Mouse (Mus musculus) liver, embryonic 18 days (tissue): ENCODE data around the gene Gm8909. TPM values are rescaled to one million over a fixed set of nuclear protein-coding genes. Genes with fewer than 3 reads are reported as not detected.

Experiments
- polyA plus RNA-seq: library from polyadenylated mRNA; depleted of rRNA; stranded (reverse); fragments of >200 nt; gene quantifications from 2 replicates; pipeline ENCODE4 v1.2.3, GENCODE M21; 2012; rRNA removed

Gm8909 gene
- 0.04 TPM in 1 of 2 replicates, not detected in the other for polyA plus RNA-seq

DNA sequence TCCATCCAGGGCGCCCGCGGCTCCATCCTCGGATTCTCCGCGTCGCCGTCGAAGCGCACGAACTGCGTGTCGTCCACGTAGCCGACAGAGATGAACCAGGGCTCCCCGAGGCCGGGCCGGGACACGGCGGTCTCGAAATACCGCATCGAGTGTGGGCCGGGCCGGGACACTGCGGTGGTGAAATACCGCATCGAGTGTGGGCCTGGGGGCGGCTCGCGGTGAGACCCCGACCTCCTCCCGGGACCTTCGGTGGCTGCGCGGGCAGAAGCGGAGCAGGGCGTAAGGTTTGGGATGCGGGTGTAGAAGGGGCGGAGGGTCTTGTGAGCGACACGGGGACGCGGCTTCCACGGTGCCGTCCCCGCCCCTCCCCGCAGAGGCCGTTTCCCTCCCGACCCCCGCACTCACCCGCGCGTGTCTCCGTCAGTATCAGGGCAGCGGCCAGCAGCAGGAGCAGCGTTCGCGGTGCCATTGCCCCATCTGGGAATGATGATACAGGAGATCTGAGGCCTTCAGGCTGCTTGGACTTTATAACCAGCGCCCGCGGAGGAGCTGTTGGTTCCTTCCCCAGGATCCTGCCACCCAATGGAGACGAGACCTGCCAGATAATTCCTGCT, at the start of gene Gm8909:
Gene Gm8909, minus strand, starts transcription at position 499 of the 614 bp plus-strand sequence.

DNA sequence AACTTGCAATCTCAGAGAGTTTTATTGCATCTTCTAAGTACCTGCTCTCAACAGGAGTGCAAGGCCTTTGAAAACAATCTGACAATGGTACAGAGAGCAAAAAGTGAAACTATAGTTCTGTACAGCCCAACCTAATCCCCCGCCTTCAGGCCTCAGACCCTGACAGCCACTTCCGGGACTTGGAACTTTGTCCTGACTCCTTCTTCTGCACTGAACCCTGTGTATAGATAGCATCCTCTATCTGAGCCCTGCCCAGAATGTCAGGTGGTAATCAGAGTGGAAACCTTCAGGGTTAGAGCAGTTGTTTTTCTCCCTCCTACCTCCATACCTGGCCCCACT, 21.8 kb upstream of the Gm8909 start, which contains the start of gene H2-T3:
Gene H2-T3, minus strand, starts transcription at position 119 of the 339 bp plus-strand sequence.

DNA sequence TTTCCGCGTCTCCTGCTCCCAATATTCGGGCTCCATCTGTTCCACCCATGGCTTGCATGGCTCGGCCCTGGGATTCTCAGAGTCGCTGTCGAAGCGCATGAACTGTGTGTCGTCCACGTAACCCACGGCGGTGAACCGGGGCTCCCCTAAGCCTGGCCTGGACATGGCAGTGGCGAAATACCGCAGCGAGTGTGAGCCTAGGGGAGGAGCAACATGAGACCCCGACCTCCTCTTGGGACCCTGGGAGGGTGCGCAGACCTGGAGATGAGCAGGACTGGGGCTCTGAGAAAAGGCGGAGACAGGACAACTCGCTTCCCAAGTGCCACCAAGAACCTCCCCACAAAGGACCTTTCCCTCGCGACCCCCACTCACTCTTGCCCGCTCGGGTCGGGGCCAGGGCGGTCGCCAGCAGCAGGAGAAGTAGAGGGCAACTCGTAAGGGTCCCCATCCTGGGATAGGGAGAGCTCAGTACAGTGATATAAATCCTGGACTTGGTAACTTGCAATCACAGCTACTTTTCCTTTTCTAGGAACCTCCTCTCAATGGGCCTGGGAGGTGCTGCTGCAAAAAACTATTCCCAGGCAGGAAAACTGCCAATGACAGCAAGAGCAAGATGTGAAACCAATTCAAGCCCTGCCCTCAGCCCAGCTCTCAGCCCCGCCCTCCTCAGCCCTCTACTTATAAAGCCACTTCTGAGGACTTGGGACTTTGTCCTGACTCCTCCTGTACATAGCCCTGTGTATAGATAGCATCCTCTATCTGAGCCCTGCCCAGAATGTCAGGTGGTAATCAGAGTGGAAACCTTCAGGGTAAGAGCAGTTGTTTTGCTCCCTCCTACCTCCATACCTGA, 39.1 kb downstream of the Gm8909 start, which contains the start of gene Gm7030:
Gene Gm7030, minus strand, starts transcription at position 458 of the 850 bp plus-strand sequence.

DNA sequence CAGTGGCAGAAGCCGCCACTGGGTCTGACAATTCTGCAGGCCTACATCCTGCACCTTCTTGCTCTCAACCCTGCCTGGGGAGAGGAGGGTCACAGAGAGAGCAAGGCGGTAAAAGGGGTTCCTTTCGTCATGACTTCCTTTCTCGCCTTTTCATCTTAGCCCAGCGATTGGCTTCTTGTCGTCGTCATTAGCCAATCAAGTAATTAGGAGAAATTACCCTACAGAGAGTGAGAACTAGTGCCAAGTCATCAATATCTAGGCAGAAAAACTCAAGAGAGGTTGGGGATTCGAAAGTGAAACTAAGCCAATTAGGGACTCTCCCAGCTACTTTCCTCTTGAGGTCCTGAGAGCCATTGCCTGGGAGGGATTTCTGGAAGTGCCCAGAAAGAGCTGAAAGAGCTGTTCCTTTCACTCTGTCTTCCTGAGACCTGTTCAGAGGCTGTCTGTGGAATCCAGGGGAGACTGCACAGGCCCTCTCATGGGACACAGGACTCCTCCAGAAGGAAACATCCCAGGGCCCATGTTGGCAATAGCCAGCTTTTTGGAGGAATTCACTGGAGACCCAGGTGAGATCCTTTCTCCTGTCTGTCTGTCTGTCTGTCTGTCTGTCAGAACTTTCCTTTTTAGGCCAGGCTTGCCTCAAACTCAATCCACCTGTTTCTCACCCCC, 46.9 kb downstream of the Gm8909 start, which contains the start of gene Gm19684:
Gene Gm19684, plus strand, starts transcription at position 327 of the 669 bp plus-strand sequence.

Other genes with a start within 250 kb of the Gm8909 start
- gene Abcf1, start 198.8 kb downstream of the Gm8909 start, polyA plus RNA-seq: 33.2 and 37.2 TPM in 2 replicates
- gene Gnl1, start 188.7 kb downstream of the Gm8909 start, polyA plus RNA-seq: 4.6 and 5.7 TPM in 2 replicates
- 6.0 and 6.7 TPM in 2 replicates for gene Prr3, start 188.3 kb downstream of the Gm8909 start, polyA plus RNA-seq
- gene H2-T24, start 148.0 kb downstream of the Gm8909 start, polyA plus RNA-seq: 14.1 and 14.9 TPM in 2 replicates
- 112 and 121 TPM in 2 replicates for gene H2-T23, start 135.7 kb downstream of the Gm8909 start, polyA plus RNA-seq
- gene H2-T22, start 125.8 kb downstream of the Gm8909 start, polyA plus RNA-seq: 14.6 and 16.9 TPM in 2 replicates
- not detected in 2 replicates for gene Gm6034, start 125.6 kb downstream of the Gm8909 start, polyA plus RNA-seq
- 0.03 and 0.16 TPM in 2 replicates for gene Gm11127, start 110.2 kb downstream of the Gm8909 start, polyA plus RNA-seq
- 0.01 TPM in 1 of 2 replicates, not detected in the other for gene Gm19684, start 46.9 kb downstream of the Gm8909 start, polyA plus RNA-seq
- not detected in 2 replicates for gene Gm7030, start 39.1 kb downstream of the Gm8909 start, polyA plus RNA-seq
- 0.07 TPM in 1 of 2 replicates, not detected in the other for gene H2-T3, start 21.8 kb upstream of the Gm8909 start, polyA plus RNA-seq
- gene Rpp21, start 89.5 kb upstream of the Gm8909 start, polyA plus RNA-seq: 33.0 and 35.2 TPM in 2 replicates
- 9.4 and 11.7 TPM in 2 replicates for gene Trim39, start 103.7 kb upstream of the Gm8909 start, polyA plus RNA-seq
- gene H2-M10.2, start 118.0 kb upstream of the Gm8909 start, polyA plus RNA-seq: not detected in 2 replicates
- not detected in 2 replicates for gene H2-M10.1, start 157.6 kb upstream of the Gm8909 start, polyA plus RNA-seq
- gene H2-M10.3, start 199.9 kb upstream of the Gm8909 start, polyA plus RNA-seq: not detected in 2 replicates